Mouse (Mus musculus): ENCODE measurements around the gene Adap2.
"Not testable (repeated sequence)": the region's sequence is repeated elsewhere in the genome, so short reads cannot be mapped to it uniquely, and the experiment has no call there.

The Adap2 gene

GRCm38 (mm10) chr11:80153857-80154495 is at the start of gene Adap2:
Gene Adap2, plus strand, starts transcription at chr11:80154105.
- in situ Hi-C loops (cut with MseI, MboI): no loop called here

DNA sequence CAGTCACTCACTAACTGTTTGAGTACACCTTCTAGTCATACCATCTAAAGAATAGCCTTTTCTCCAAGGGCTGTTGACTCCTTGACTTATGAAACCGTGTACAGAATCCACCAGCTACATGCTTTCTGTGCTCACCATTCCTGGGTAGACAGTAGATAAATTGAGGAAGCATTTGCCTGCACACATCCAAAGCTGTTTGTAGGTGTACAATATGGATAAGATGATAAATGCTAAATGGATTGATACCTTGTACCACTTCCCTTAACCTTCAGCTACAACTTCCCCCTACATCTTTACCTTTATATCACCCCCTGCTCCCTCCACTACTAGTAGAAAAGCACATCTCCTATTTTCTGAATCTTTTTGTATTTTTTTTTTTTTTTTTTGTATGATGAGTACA is 49.5 kb upstream of the Adap2 start:
- in situ Hi-C loops (cut with MseI, MboI): no loop called here

GRCm38 (mm10) chr11:80116411-80116810 is 37.5 kb upstream of the Adap2 start:
- in situ Hi-C loops (cut with MseI, MboI): no loop called here

- in situ Hi-C loops (cut with MseI, MboI): no loop called here
Observed at GRCm38 (mm10) chr11:80132050-80132449, 21.9 kb upstream of the Adap2 start.

DNA sequence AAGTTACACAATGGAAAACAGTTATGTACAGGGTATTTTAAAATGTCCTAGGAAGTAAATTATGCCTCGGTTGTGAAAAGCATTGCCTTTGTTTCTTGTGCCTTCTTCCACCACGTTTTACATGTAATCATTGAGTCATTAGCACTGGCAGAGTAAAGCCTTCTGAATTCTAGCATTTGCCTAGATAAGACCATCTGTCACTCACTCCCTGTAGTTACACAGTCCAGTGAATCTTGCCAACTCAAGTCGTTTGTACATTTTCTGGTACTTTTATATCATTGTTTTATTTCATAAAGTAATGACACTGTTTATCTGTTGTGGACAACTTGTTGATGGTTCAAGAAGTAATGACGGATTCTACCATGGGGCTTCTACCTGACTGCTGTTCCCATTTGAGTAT is 19.2 kb upstream of the Adap2 start:
- in situ Hi-C loops (cut with MseI, MboI): no loop called here

GRCm38 (mm10) chr11:80135954-80136683 is 17.8 kb upstream of the Adap2 start:
- in situ Hi-C loops (cut with MseI, MboI): no loop called here

GRCm38 (mm10) chr11:80136786-80137185 is 17.1 kb upstream of the Adap2 start:
- in situ Hi-C loops (cut with MseI, MboI): no loop called here

GRCm38 (mm10) chr11:80137773-80138172 is 16.1 kb upstream of the Adap2 start:
- in situ Hi-C loops (cut with MseI, MboI): no loop called here

DNA sequence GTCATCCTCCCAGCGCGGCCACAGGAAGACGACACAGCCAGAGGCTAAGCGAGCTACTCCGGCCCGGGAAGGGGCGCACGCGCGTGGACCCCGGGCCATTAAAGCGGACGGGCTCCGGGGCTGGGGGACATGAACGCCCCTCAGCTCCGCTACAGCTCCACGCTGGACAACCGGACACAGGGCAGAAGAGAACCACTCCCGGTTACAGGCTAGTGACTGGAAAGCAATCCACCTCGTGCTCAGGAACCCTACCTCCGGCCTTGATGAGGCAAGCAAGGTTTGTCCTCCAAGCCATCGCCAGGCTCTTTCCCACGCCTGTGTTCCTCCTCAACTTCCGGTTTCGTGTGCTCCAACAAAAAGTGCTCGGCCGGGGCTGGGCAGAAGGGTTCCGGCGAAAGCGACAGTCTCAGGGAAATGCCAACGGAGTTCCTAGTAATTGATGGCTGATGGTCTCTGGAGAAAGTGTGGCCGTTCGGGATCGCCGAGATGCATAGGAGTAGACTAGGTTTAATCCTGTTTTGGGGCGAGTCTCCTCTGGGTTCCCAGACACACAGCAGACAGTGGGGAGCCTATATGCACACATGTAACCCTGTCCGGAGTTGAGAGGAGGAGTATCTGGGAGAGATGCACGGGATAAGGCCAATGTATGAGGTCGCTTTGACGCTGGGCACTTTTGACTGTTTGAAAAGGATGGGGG is 11.9 kb upstream of the Adap2 start, which contains the start of gene Tefm:
Gene Tefm, minus strand, starts transcription at position 351 of the 697 bp plus-strand sequence.
- in situ Hi-C loops (cut with MseI, MboI): no loop called here

DNA sequence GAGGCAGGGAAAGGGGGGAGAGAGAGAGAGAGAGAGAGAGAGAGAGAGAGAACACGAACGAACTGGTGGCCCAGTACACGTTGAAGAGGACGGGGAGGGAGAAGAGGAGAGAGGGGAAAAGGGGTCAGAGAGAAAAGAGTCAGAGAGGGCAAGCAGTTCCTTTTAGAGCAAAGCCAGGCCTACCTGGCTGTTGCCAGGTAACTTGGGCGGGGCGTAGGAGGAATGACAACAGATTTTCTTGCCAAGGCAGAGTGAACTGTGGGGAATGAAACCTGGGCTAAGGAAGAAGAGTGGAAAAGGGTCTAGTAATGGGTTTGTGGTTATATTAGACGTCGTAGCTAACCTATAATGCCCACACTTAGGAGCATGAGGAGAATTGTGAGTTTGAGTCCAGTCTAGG is 11.0 kb upstream of the Adap2 start:
- in situ Hi-C loops (cut with MseI, MboI): no loop called here

DNA sequence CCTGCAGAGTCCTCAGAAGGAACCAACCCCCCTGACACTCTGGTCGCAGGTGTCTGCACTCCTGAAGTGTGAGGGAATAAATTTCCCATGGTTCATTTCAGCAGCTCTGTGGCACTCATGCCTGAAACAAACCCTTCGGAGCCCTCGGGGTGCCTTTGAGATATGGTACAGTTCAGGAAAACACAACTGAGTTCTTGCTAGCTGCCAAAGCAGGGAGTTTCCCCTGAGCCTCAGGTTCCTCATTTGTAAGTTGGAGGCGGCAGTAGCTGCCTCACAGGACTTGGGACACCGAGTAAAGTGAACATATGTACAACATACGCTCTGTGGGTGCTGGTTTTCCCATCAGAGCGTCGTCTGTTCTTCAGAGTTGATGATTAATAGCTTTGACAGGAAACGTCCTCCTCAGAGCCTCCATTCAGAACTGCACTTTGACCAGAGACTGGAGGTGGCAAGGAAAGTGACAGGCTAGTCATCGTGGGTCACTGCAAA is 8.1 kb upstream of the Adap2 start:
- in situ Hi-C loops (cut with MseI, MboI): no loop called here

GRCm38 (mm10) chr11:80147748-80148147 is 6.2 kb upstream of the Adap2 start:
- in situ Hi-C loops (cut with MseI, MboI): no loop called here

DNA sequence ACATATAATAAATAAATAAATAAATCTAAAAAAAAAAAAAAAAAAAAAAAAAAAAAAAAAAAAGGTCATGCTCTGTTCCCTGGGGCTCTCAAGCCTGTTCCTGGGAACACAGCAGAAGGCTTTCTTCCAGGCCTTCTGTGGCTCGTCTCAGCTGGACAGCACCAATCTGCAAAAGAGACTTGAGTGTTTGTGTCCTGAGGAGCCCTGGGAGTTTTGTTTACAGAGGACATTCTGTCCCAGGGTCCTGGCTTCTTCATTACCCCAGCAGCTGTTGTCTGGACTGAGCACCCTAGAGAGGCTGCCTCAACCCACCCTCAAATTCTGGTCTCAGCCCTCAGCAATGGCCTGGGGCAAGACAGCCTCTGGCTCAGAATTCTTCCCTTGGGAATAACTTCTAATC is 5.6 kb upstream of the Adap2 start:
- in situ Hi-C loops (cut with MseI, MboI): no loop called here

GRCm38 (mm10) chr11:80148974-80149373 is 4.9 kb upstream of the Adap2 start:
- in situ Hi-C loops (cut with MseI, MboI): not testable (repeated sequence)

GRCm38 (mm10) chr11:80149412-80150023 is 4.4 kb upstream of the Adap2 start:
- in situ Hi-C loops (cut with MseI, MboI): no loop called here

DNA sequence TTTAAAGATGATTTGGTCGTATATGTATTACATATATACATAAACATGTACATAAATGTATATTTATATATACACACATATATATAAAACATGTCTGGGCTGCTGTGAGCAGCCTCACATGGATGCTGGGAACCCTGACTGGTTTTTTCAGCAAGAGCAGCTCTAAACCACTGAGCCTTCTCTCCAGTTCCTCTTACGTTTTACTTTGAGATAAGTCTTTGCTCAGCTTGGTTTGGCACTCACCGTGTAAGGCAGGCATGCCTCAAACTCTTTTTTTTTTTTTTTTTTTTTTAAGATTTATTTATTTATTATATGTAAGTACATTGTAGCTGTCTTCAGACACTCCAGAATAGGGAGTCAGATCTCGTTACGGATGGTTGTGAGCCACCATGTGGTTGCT is 3.3 kb upstream of the Adap2 start:
- in situ Hi-C loops (cut with MseI, MboI): no loop called here

DNA sequence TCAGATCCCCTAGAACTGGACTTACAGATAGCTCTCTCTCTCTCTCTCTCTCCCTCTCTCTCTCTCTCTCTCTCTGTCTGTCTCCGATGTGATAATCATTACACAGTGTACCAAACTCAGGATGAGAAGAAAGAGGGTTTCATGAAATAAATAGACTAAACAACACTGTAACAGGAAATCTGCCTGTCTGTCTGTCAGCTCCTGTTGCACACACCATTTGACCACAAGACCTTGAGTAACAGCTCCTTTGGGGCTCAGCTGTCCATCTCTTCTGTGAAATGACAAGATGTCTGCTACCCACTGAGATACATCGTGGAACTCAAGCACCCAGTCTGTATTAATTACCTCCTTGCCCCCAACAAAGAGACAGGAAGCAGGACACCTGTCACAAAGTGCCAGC is 2.4 kb upstream of the Adap2 start:
- in situ Hi-C loops (cut with MseI, MboI): no loop called here

DNA sequence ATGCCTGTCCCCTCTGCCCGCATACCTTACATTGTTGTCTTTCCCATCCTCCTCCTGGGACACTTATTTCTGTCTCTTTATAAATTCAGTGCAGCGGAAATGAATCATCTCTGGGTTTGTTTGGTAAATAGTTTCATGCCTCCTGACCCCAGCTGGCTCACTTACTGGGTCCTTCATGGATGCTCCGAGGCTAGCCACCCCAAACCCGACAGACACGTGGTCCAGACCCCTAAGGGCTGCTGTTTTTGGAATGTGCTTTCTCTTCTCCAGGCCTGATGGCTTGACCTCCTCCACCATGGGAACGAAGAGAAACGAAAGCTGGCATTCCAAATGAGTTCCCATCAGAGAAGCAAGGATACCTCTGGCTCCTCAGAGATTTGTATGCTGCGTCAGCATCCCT is 1.5 kb upstream of the Adap2 start:
- in situ Hi-C loops (cut with MseI, MboI): no loop called here

DNA sequence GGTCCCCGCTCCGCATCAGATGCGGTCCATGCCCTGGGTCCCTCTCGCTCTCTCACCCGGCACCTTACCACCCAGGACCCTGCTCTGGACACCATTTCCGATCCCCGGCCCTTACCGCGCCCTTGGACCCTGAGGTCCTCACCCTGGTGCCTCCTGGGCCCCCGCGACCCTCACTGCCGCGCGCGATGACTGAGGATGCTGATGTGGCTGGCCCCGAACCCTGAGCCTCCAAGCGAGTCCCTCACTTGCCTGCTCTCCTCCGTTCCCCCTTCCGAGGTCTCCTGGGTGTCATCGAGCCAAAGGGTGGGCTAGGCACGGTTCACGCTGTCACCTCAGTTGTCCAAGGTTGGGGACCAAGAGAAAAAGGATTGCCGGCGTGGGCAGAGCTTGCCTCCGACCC is 596 bp downstream of the Adap2 start:
- in situ Hi-C loops (cut with MseI, MboI): no loop called here

DNA sequence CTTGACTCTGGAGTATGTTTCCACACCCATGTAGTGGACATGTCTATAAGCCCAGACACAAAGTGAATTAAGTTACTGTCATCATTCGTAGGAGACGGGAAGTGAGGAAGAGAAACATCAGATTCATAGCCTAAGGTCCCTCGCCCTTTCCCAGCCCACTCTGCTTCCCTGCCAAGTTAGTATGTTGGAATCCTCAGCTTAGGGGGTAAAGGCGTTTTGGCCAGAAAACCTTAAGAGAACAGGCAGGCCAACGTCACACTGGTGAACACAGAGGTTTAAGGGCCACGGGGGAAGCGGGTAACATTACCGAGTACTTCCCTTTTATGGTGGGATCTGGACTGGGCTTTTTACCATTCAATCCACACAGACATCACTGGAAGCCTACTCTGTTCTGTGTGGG is 1.6 kb downstream of the Adap2 start:
- in situ Hi-C loops (cut with MseI, MboI): no loop called here

GRCm38 (mm10) chr11:80155961-80156360 is 2.1 kb downstream of the Adap2 start:
- in situ Hi-C loops (cut with MseI, MboI): no loop called here

DNA sequence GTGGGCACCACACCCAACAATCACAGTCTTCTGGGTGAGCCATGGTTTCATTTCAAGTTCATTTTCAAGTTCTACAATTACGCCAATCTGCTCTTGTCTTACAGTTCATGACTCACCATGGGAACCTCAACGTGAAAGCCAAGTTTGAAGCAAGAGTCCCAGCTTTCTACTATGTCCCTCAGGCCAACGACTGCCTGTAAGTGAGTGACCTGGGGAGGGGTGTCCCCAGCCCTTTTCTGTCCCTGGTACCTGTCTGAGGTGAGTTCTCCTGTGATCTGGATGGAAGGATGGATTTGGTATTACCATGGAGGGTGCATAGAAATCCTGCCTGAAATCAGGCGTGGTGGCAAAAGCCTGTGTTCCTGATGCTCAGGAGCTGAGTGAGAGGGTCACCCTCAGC is 2.9 kb downstream of the Adap2 start:
- in situ Hi-C loops (cut with MseI, MboI): no loop called here
